Mouse (Mus musculus) liver, postnatal 0 days (tissue): Measurements from ENCODE around the gene Got1.

Experiments used
- CTCF ChIP-seq: sonication (generic); IDR thresholded peaks from 2 replicates; pipeline ENCODE4 v1.5.1; 2016; ENCODE audit warnings: antibody characterized with exemption, low read depth
- EP300 ChIP-seq: IDR thresholded peaks from 2 replicates; pipeline ENCODE4 v1.6.1; 2016; ENCODE audit warnings: antibody characterized with exemption, low read depth, mild to moderate bottlenecking

- peak; percentile 93 for TF ChIP-seq CTCF
- TF ChIP-seq EP300, result no peak
Measured at GRCm38 (mm10) chr19:43495846-43496245, 28.6 kb downstream of the Got1 start.
